Mouse (Mus musculus) left cerebral cortex, postnatal 4 days (tissue): ENCODE measurements at regions not wholly inside any gene's neighbourhood (a gene's known extent, or its start where the extent isn't known, plus 50 kb on each side); places are given as distances from the start of the nearest gene placed in this dataset.

ENCODE experiments used
- DNase-seq: peaks from one replicate; pipeline ENCODE4 v3.0.0-alpha.2; 2022
- intact Hi-C: fragments of 180-260 bp; cut with DNase I; formaldehyde crosslinking; loops from one replicate; pipeline ENCODE4 v1.15.1; 2025

GRCm38 (mm10) chr4:12629375-12629821 is 457.6 kb upstream of the Fam92a start:
- intact Hi-C loops, result no loop called here
- peak; percentile 34 for DNase-seq

GRCm38 (mm10) chr4:12628702-12629374 is 457.0 kb upstream of the Fam92a start:
- no peak for DNase-seq
- intact Hi-C loops, result no loop called here

- DNase-seq, result no peak
- intact Hi-C loops, result no loop called here
Measured at GRCm38 (mm10) chr4:12627158-12627871, 455.5 kb upstream of the Fam92a start.

- DNase-seq, result no peak
- intact Hi-C loops, result no loop called here
Measured at GRCm38 (mm10) chr4:12620756-12621270, 449.0 kb upstream of the Fam92a start.

- intact Hi-C loops, result no loop called here
Measured at GRCm38 (mm10) chr4:12620059-12620755, 448.4 kb upstream of the Fam92a start.

GRCm38 (mm10) chr4:12616665-12617064 is 444.9 kb upstream of the Fam92a start:
- intact Hi-C loops, result no loop called here
- no peak for DNase-seq

More at GRCm38 (mm10) chr4:12620059-12620755, 448.4 kb upstream of the Fam92a start:
- DNase-seq, result no peak

- intact Hi-C loops, result no loop called here
Measured at GRCm38 (mm10) chr4:12611511-12611910, 439.7 kb upstream of the Fam92a start.

GRCm38 (mm10) chr4:12601165-12601919 is 429.5 kb upstream of the Fam92a start:
- intact Hi-C loops, result no loop called here
- no peak for DNase-seq

More at GRCm38 (mm10) chr4:12611511-12611910, 439.7 kb upstream of the Fam92a start:
- no peak for DNase-seq

GRCm38 (mm10) chr4:12595801-12596515 is 424.1 kb upstream of the Fam92a start:
- no peak for DNase-seq
- intact Hi-C loops, result no loop called here

- DNase-seq, result no peak
- intact Hi-C loops, result no loop called here
Measured at GRCm38 (mm10) chr4:12592973-12593372, 421.2 kb upstream of the Fam92a start.

- no peak for DNase-seq
- intact Hi-C loops, result no loop called here
Measured at GRCm38 (mm10) chr4:12578102-12578501, 406.3 kb upstream of the Fam92a start.

- DNase-seq, result peak; percentile 11
- intact Hi-C loops, result no loop called here
Measured at GRCm38 (mm10) chr4:12571881-12572280, 400.1 kb upstream of the Fam92a start.

GRCm38 (mm10) chr4:12570689-12571088 is 398.9 kb upstream of the Fam92a start:
- no peak for DNase-seq
- intact Hi-C loops, result no loop called here

GRCm38 (mm10) chr4:12567643-12568042 is 395.8 kb upstream of the Fam92a start:
- DNase-seq, result no peak
- intact Hi-C loops, result no loop called here

- no peak for DNase-seq
- intact Hi-C loops, result no loop called here
Measured at GRCm38 (mm10) chr4:12563016-12563415, 391.2 kb upstream of the Fam92a start.

- no peak for DNase-seq
- intact Hi-C loops, result no loop called here
Measured at GRCm38 (mm10) chr4:12560546-12560945, 388.7 kb upstream of the Fam92a start.

- DNase-seq, result no peak
Measured at GRCm38 (mm10) chr4:12560015-12560414, 388.2 kb upstream of the Fam92a start.

GRCm38 (mm10) chr4:12557105-12557504 is 385.3 kb upstream of the Fam92a start:
- DNase-seq, result no peak
- intact Hi-C loops, result no loop called here

More at GRCm38 (mm10) chr4:12560015-12560414, 388.2 kb upstream of the Fam92a start:
- intact Hi-C loops, result no loop called here

- no peak for DNase-seq
- intact Hi-C loops, result loop anchor here (10.0 kb wide), 1 partner anchor 1036 kb away; no protein-coding TSS in a partner anchor
Measured at GRCm38 (mm10) chr4:12549265-12549664, 377.4 kb upstream of the Fam92a start.

- no peak for DNase-seq
- intact Hi-C loops, result loop anchor here (10.0 kb wide), 1 partner anchor 1041 kb away; no protein-coding TSS in a partner anchor
Measured at GRCm38 (mm10) chr4:12543906-12544305, 372.1 kb upstream of the Fam92a start.
